In the genomic region with DNA sequence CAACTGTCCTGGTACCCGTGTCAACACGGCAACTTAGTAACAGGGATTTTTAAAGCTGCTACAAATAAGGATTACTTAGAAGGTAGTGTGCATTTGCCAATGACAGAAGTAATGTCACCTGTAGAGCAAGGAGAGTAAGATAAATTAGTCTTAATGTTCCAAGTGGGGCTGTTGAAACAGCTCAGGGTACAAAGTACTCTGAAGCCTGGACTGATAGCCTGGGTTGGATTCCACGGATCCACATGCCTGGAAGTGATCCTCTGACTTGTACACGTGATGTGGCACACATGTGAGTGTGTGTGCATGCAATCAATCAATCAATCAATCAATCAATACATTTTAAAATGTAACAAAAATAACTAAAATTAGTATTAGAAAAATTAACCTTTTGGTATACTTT, we compare ENCODE assay signal across 26 mouse cellular contexts. TPM values are rescaled to one million over a fixed set of nuclear protein-coding genes. Genes with fewer than 3 reads are reported as not detected.
"Had no signal": no experiment of that assay in that cellular context is flagged by ENCODE, and none has a peak within 500 bp of the region (broad histone marks: within the 10 kb centered on the region; RNA-seq: fewer than 3 reads in every experiment).

No protein-coding gene starts in this region.

- H3K27me3 ChIP-seq: heart, embryonic 13.5 days; heart, embryonic 15.5 days; hindbrain, embryonic 13.5 days; hindbrain, embryonic 15.5 days; kidney, embryonic 15.5 days; limb, embryonic 13.5 days; limb, embryonic 15.5 days; liver, embryonic 12.5 days had no signal

- H3K9ac ChIP-seq: heart, embryonic 13.5 days; heart, embryonic 15.5 days; hindbrain, embryonic 13.5 days; hindbrain, embryonic 15.5 days; kidney, embryonic 15.5 days; limb, embryonic 13.5 days; limb, embryonic 15.5 days; liver, embryonic 12.5 days; liver, embryonic 14.5 days had no signal

- H3K9me3 ChIP-seq: heart, embryonic 13.5 days; heart, embryonic 15.5 days; hindbrain, embryonic 13.5 days; hindbrain, embryonic 15.5 days; kidney, embryonic 15.5 days; limb, embryonic 13.5 days; limb, embryonic 15.5 days; liver, embryonic 12.5 days had no signal

- ATAC-seq: hindbrain, postnatal 0 days; liver, embryonic 12.5 days had no signal

- H3K36me3 ChIP-seq: heart, embryonic 13.5 days; heart, embryonic 15.5 days; hindbrain, embryonic 13.5 days; hindbrain, embryonic 15.5 days; kidney, embryonic 15.5 days; limb, embryonic 13.5 days; limb, embryonic 15.5 days; liver, embryonic 12.5 days had no signal

- H3K4me3 ChIP-seq: heart, adult 2 months; heart, embryonic 13.5 days; heart, embryonic 15.5 days; hindbrain, embryonic 13.5 days; hindbrain, embryonic 15.5 days; kidney, embryonic 15.5 days; limb, embryonic 13.5 days; limb, embryonic 15.5 days; liver, embryonic 12.5 days had no signal

- H3K4me1 ChIP-seq: heart, embryonic 13.5 days; heart, embryonic 15.5 days; kidney, embryonic 15.5 days; liver, embryonic 12.5 days had no signal

- DNase-seq: gastrocnemius, postnatal 14 days; gastrocnemius, postnatal 36 days; heart, adult 11 months; heart, adult 2 months; heart, postnatal 14 days; heart, postnatal 36 days; kidney, adult 2 months; kidney, adult 9 months; kidney, postnatal 14 days; kidney, postnatal 36 days; layer of hippocampus, adult 9-11 months; layer of hippocampus, postnatal 36 days; left cerebral cortex, postnatal 4 days had no signal

- H3K4me2 ChIP-seq: heart, embryonic 11.5 days; heart, embryonic 13.5 days; heart, embryonic 15.5 days; hindbrain, embryonic 13.5 days; hindbrain, embryonic 15.5 days; kidney, embryonic 15.5 days; limb, embryonic 13.5 days; limb, embryonic 15.5 days; liver, embryonic 12.5 days had no signal

- H3K27ac ChIP-seq: heart, adult 2 months; heart, embryonic 13.5 days; heart, embryonic 15.5 days; hindbrain, embryonic 13.5 days; hindbrain, embryonic 15.5 days; hindbrain, postnatal 0 days; kidney, embryonic 15.5 days; kidney, postnatal 0 days; limb, embryonic 13.5 days; limb, embryonic 15.5 days; liver, embryonic 12.5 days; liver, embryonic 14.5 days had no signal

RNA-seq across cellular contexts. Expression of gene Prkg2, which starts 45.6 kb away (rescaled TPM):
- total RNA-seq: hematopoietic stem cell, adult 5-6 weeks had no signal
